Mouse (Mus musculus) ES-Bruce4 (cell line): ENCODE results near the gene Gm45808.

Source experiments
- CTCF ChIP-seq: IDR thresholded peaks from one replicate; pipeline ENCODE4 v1.8.1; 2011; ENCODE audit warnings: low read depth, low read length
- POLR2A ChIP-seq: IDR thresholded peaks from one replicate; pipeline ENCODE4 v1.8.1; 2011; ENCODE audit warnings: low read length; ENCODE audit not compliant: insufficient read depth

GRCm38 (mm10) chr7:45457204-45458060 lies 29.2 kb downstream of the Gm45808 start:
- TF ChIP-seq CTCF (no peak), POLR2A (peak; percentile 43)
